Mouse (Mus musculus) ES-Bruce4 (cell line): ENCODE data around the gene Heatr3. TPM values are rescaled to one million over a fixed set of nuclear protein-coding genes. Genes with fewer than 3 reads are reported as not detected.

ENCODE experiments used
- H3K27ac ChIP-seq: 2 replicates; pipeline ENCODE4 v1.5.1; 2012; ENCODE audit warnings: low read length, inconsistent platforms; ENCODE audit not compliant: insufficient read depth
- H3K27me3 ChIP-seq: 2 replicates; pipeline ENCODE4 v1.6.1; 2012; ENCODE audit warnings: mild to moderate bottlenecking, low read length, inconsistent platforms; ENCODE audit not compliant: control insufficient read depth, poor library complexity, insufficient read depth, severe bottlenecking
- H3K36me3 ChIP-seq: 2 replicates; pipeline ENCODE4 v1.6.1; 2012; ENCODE audit warnings: inconsistent platforms, mild to moderate bottlenecking, low read length, moderate library complexity; ENCODE audit not compliant: control insufficient read depth, poor library complexity, insufficient read depth, severe bottlenecking
- H3K4me1 ChIP-seq: one replicate; pipeline ENCODE4 v1.8.1; 2011; ENCODE audit warnings: low read length; ENCODE audit not compliant: control insufficient read depth, insufficient read depth
- H3K4me3 ChIP-seq: 2 replicates; pipeline ENCODE4 v1.5.1; 2011; ENCODE audit warnings: low read depth, mild to moderate bottlenecking, low read length
- H3K9ac ChIP-seq: 2 replicates; pipeline ENCODE4 v1.6.1; 2012; ENCODE audit warnings: low read depth, mild to moderate bottlenecking, inconsistent platforms; ENCODE audit not compliant: poor library complexity, severe bottlenecking
- H3K9me3 ChIP-seq: replicated peaks from 2 replicates; pipeline ENCODE4 v1.6.1; 2012; ENCODE audit warnings: mild to moderate bottlenecking, low read length, inconsistent platforms; ENCODE audit not compliant: control insufficient read depth, poor library complexity, insufficient read depth, severe bottlenecking
- CTCF ChIP-seq: IDR thresholded peaks from one replicate; pipeline ENCODE4 v1.8.1; 2011; ENCODE audit warnings: low read depth, low read length
- EP300 ChIP-seq: IDR thresholded peaks from 2 replicates; pipeline ENCODE4 v1.6.1; 2011; ENCODE audit warnings: low read depth, low read length; ENCODE audit not compliant: insufficient read depth
- POLR2A ChIP-seq: IDR thresholded peaks from one replicate; pipeline ENCODE4 v1.8.1; 2011; ENCODE audit warnings: low read length; ENCODE audit not compliant: insufficient read depth
- polyA plus RNA-seq: library from polyadenylated mRNA; stranded (reverse); fragments of >200 nt; gene quantifications from 2 replicates; pipeline ENCODE4 v1.2.4, GENCODE M21; 2011; ENCODE audit warnings: low read depth; ENCODE audit not compliant: missing spikeins, insufficient read depth, insufficient read length

The Heatr3 gene
- polyA plus RNA-seq, 1 experiment, result 49.4 TPM

DNA sequence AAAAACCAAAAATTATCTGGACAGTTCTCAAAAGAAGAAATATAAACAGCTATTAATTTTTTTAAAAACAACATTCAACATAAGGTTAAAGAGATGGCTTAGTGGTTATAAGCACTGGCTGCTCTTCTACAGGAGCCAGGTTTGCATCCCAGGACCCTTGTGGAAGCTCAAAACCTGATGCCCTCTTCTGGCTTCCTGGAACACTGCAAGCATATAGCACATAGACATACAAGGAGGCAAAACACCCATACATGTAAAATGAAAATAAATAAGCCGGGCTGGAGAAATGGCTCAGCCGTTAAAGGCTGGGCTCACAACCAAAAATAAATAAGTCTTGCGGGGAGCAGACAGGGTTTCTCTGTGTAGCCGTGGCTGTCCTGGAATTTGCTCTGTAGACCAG is 28.4 kb upstream of the Heatr3 start:
- Histone ChIP-seq H3K4me1 (no peaks in the 10 kb centered on the region), H3K27ac (no peak overlapping the region), H3K4me3 (no peak overlapping the region), H3K9me3 (no peaks in the 10 kb centered on the region), H3K9ac (no peak overlapping the region), H3K36me3 (no peaks in the 10 kb centered on the region), H3K27me3 (no peaks in the 10 kb centered on the region; the same call in 1 of the 2 replicates)
- TF ChIP-seq EP300, result no peak
- no peak for TF ChIP-seq CTCF
- no peak for TF ChIP-seq POLR2A

GRCm38 (mm10) chr8:88118456-88119036 is 19.1 kb upstream of the Heatr3 start, which contains the start of gene Cnep1r1:
TSS of gene Cnep1r1 (plus strand) at chr8:88118769.
- H3K27me3 ChIP-seq, result no peaks in the 10 kb centered on the region; the same call in 1 of the 2 replicates
- H3K4me1 ChIP-seq, result no peaks in the 10 kb centered on the region
- peak within 1 kb of the TSS; percentile 97 for H3K4me3 ChIP-seq
- no peak for TF ChIP-seq EP300
- TF ChIP-seq POLR2A, result peak; percentile 60
- TF ChIP-seq CTCF, result peak; percentile 58
- H3K27ac ChIP-seq, result no peak within 1 kb of the TSS
- no peaks in the 10 kb centered on the region for H3K9me3 ChIP-seq
- H3K9ac ChIP-seq, result peak within 1 kb of the TSS; percentile 100
- peaks cover 20% of the 10 kb centered on the region for H3K36me3 ChIP-seq

GRCm38 (mm10) chr8:88119076-88119475 is 18.6 kb upstream of the Heatr3 start:
- H3K4me1 ChIP-seq, result no peaks in the 10 kb centered on the region
- no peaks in the 10 kb centered on the region; the same call in 1 of the 2 replicates for H3K27me3 ChIP-seq
- TF ChIP-seq POLR2A, result no peak
- no peak for TF ChIP-seq CTCF
- TF ChIP-seq EP300, result no peak
- peak overlapping the region; percentile 100 for H3K9ac ChIP-seq
- peaks cover 24% of the 10 kb centered on the region for H3K36me3 ChIP-seq
- no peaks in the 10 kb centered on the region for H3K9me3 ChIP-seq
- H3K4me3 ChIP-seq, result peak overlapping the region; percentile 97
- H3K27ac ChIP-seq, result no peak overlapping the region

DNA sequence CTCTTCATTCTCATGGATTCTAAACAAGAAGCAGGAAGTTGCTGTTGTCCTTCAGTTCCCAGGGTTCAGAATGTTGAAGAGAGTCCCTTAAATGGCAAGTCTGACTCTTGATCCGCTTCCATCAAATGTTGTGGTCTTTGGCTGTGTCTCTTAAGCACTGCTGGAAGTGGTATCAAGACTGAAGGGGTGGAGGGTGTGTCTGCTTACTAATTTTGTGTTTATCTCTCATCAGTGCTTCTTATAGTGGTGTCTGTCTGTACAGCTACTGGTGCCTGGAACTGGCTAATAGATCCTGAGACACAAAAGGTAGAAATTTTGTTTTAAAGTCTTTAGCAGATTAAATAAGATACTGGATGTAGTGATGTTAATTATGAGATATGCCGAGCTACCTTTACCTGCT is 12.8 kb upstream of the Heatr3 start:
- no peak overlapping the region for H3K27ac ChIP-seq
- no peaks in the 10 kb centered on the region for H3K9me3 ChIP-seq
- TF ChIP-seq POLR2A, result no peak
- TF ChIP-seq EP300, result no peak
- TF ChIP-seq CTCF, result no peak
- no peaks in the 10 kb centered on the region for H3K27me3 ChIP-seq
- H3K4me3 ChIP-seq, result no peak overlapping the region
- H3K9ac ChIP-seq, result no peak overlapping the region
- peaks cover 51% of the 10 kb centered on the region for H3K36me3 ChIP-seq
- no peaks in the 10 kb centered on the region for H3K4me1 ChIP-seq

GRCm38 (mm10) chr8:88129397-88129796 is 8.3 kb upstream of the Heatr3 start:
- H3K9ac ChIP-seq, result no peak overlapping the region

GRCm38 (mm10) chr8:88130754-88131317 is 6.8 kb upstream of the Heatr3 start:
- no peak overlapping the region for H3K4me3 ChIP-seq
- TF ChIP-seq EP300 (no peak), POLR2A (no peak), CTCF (no peak)
- no peak overlapping the region for H3K27ac ChIP-seq
- H3K4me1 ChIP-seq, result no peaks in the 10 kb centered on the region
- no peaks in the 10 kb centered on the region for H3K27me3 ChIP-seq
- no peak overlapping the region for H3K9ac ChIP-seq
- no peaks in the 10 kb centered on the region for H3K9me3 ChIP-seq
- H3K36me3 ChIP-seq, result peaks cover 53% of the 10 kb centered on the region

More at GRCm38 (mm10) chr8:88129397-88129796, 8.3 kb upstream of the Heatr3 start:
- H3K9me3 ChIP-seq, result no peaks in the 10 kb centered on the region
- no peaks in the 10 kb centered on the region for H3K4me1 ChIP-seq
- H3K27ac ChIP-seq, result no peak overlapping the region
- no peak overlapping the region for H3K4me3 ChIP-seq
- no peak for TF ChIP-seq POLR2A
- no peak for TF ChIP-seq EP300
- TF ChIP-seq CTCF, result no peak
- H3K27me3 ChIP-seq, result no peaks in the 10 kb centered on the region
- peaks cover 56% of the 10 kb centered on the region for H3K36me3 ChIP-seq
